Mouse (Mus musculus): ENCODE data around the gene Exosc9.
"Not testable (repeated sequence)": the region's sequence is repeated elsewhere in the genome, so short reads cannot be mapped to it uniquely, and the experiment has no call there.

Gene Exosc9

GRCm38 (mm10) chr3:36540756-36541155, 11.7 kb upstream of the Exosc9 start:
- POLR2A ChIA-PET = no interaction called here
- CTCF ChIA-PET = no interaction called here

GRCm38 (mm10) chr3:36541399-36541798, 11.0 kb upstream of the Exosc9 start:
- ChIA-PET POLR2A (no interaction called here), CTCF (no interaction called here)

GRCm38 (mm10) chr3:36544961-36545360, 7.4 kb upstream of the Exosc9 start:
- POLR2A ChIA-PET = no interaction called here
- CTCF ChIA-PET = no interaction called here

- POLR2A ChIA-PET = interaction anchor here in 3 of 4 experiments (0.5 to 8.7 kb wide), 7 partner anchors 13 to 891 kb away, joined by 3 to 116 read pairs (median 6); partner anchors contain the start of gene Ccna2 (in 3 of the 3)
These were observed 1.1 kb upstream of the Exosc9 start for GRCm38 (mm10) chr3:36551343-36551742.

GRCm38 (mm10) chr3:36551851-36552384, 488 bp upstream of the Exosc9 start:
- POLR2A ChIA-PET = interaction anchor here (0.6 to 8.7 kb wide), 7 partner anchors 14 to 89 kb away, joined by 3 to 116 read pairs (median 6); partner anchors contain the start of gene Ccna2 (in 4 of the 4)
- CTCF ChIA-PET = interaction anchor here in 2 of 4 experiments (0.6 to 1.3 kb wide), 2 partner anchors 20 to 238 kb away, joined by 3 read pairs; partner anchors contain the start of gene Ccna2 (in 1 of the 2)

More at GRCm38 (mm10) chr3:36551343-36551742, 1.1 kb upstream of the Exosc9 start:
- CTCF ChIA-PET = interaction anchor here in 2 of 4 experiments (0.6 to 1.3 kb wide), 2 partner anchors 21 to 238 kb away, joined by 3 read pairs; partner anchors contain the start of gene Ccna2 (in 1 of the 2)

GRCm38 (mm10) chr3:36557601-36558000, 5.2 kb downstream of the Exosc9 start:
- CTCF ChIA-PET = no interaction called here

GRCm38 (mm10) chr3:36559606-36560005, 7.2 kb downstream of the Exosc9 start:
- ChIA-PET POLR2A (interaction anchor here in 2 of 4 experiments (2.6 to 8.7 kb wide), 2 partner anchors 7 to 12 kb away, joined by 6 to 116 read pairs; partner anchors contain the start of gene Ccna2 (in 2 of the 2)), CTCF (interaction anchor here in 1 of 4 experiments (1.5 kb wide), 1 partner anchor 12 kb away, joined by 3 read pairs; the partner anchor contains the start of gene Ccna2)

More at GRCm38 (mm10) chr3:36557601-36558000, 5.2 kb downstream of the Exosc9 start:
- POLR2A ChIA-PET = interaction anchor here in 3 of 4 experiments (1.8 to 8.7 kb wide), 3 partner anchors 9 to 14 kb away, joined by 6 to 116 read pairs (median 9); partner anchors contain the start of gene Ccna2 (in 3 of the 3)

GRCm38 (mm10) chr3:36563666-36564065, 11.3 kb downstream of the Exosc9 start:
- CTCF ChIA-PET = interaction anchor here in 2 of 4 experiments (0.6 to 1.2 kb wide), 3 partner anchors 8 to 47 kb away, joined by 3 to 4 read pairs (median 4); partner anchors contain the start of gene Ccna2 (in 2 of the 2)
- POLR2A ChIA-PET = interaction anchor here in 2 of 4 experiments (0.7 to 12.8 kb wide), 4 partner anchors 8 to 343 kb away, joined by 3 to 116 read pairs (median 28); partner anchors contain the start of genes Ccna2 (in 2 of the 2) and Exosc9 (in 1 of the 2)

GRCm38 (mm10) chr3:36569836-36570235, 17.4 kb downstream of the Exosc9 start:
- POLR2A ChIA-PET = interaction anchor here in 1 of 4 experiments (2.2 to 12.8 kb wide), 3 partner anchors 8 to 49 kb away, joined by 6 to 116 read pairs (median 36); partner anchors contain the start of genes Exosc9 and Gm11549
- CTCF ChIA-PET = no interaction called here

GRCm38 (mm10) chr3:36571361-36571826, 19.0 kb downstream of the Exosc9 start:
- ChIA-PET POLR2A (interaction anchor here (0.6 to 12.8 kb wide), 27 partner anchors 9 to 848 kb away, joined by 3 to 116 read pairs (median 6); partner anchors contain the start of genes Exosc9 (in 4 of the 4), Bbs7 (in 3 of the 4), Trpc3 (in 2 of the 4) and Acad9 (in 1 of the 4)), CTCF (interaction anchor here (0.5 to 1.3 kb wide), 16 partner anchors 8 to 826 kb away, joined by 3 to 7 read pairs (median 3); partner anchors contain the start of gene D3Ertd254e (in 1 of the 4))

GRCm38 (mm10) chr3:36571827-36572378, 19.5 kb downstream of the Exosc9 start, which contains the start of gene Ccna2:
Gene Ccna2, minus strand, starts transcription at chr3:36572150.
- ChIA-PET POLR2A (interaction anchor here (0.8 to 12.8 kb wide), 31 partner anchors 10 to 848 kb away, joined by 3 to 116 read pairs (median 5); partner anchors contain the start of genes Exosc9 (in 4 of the 4), Bbs7 (in 3 of the 4), Nudt6 (in 2 of the 4) and Spata5 (in 2 of the 4)), CTCF (interaction anchor here (0.5 to 1.3 kb wide), 20 partner anchors 9 to 826 kb away, joined by 3 to 7 read pairs (median 3); partner anchors contain the start of gene D3Ertd254e (in 1 of the 4))

- POLR2A ChIA-PET = interaction anchor here in 1 of 4 experiments (0.6 kb wide), 1 partner anchor 847 kb away, joined by 3 read pairs; no protein-coding TSS in a partner anchor
- CTCF ChIA-PET = no interaction called here
These were observed 46.4 kb downstream of the Exosc9 start for GRCm38 (mm10) chr3:36598811-36599210.

GRCm38 (mm10) chr3:36599773-36600172, 47.4 kb downstream of the Exosc9 start:
- CTCF ChIA-PET, POLR2A ChIA-PET: not testable (repeated sequence)

- ChIA-PET CTCF (no interaction called here), POLR2A (interaction anchor here in 1 of 4 experiments (1.2 kb wide), 1 partner anchor 24 kb away, joined by 4 read pairs; no protein-coding TSS in a partner anchor)
These were observed 53.7 kb downstream of the Exosc9 start for GRCm38 (mm10) chr3:36605894-36606783.

GRCm38 (mm10) chr3:36612687-36613086, 60.3 kb downstream of the Exosc9 start:
- CTCF ChIA-PET = interaction anchor here in 1 of 4 experiments (1.0 kb wide), 1 partner anchor 118 kb away, joined by 3 read pairs; no protein-coding TSS in a partner anchor
- POLR2A ChIA-PET = interaction anchor here in 3 of 4 experiments (0.6 to 1.6 kb wide), 7 partner anchors 41 to 807 kb away, joined by 3 to 10 read pairs (median 3); partner anchors contain the start of genes Ccna2 (in 3 of the 3), Nudt6 (in 1 of the 3) and Spata5 (in 1 of the 3)

- ChIA-PET CTCF (interaction anchor here in 1 of 4 experiments (1.0 kb wide), 1 partner anchor 118 kb away, joined by 3 read pairs; no protein-coding TSS in a partner anchor), POLR2A (interaction anchor here (0.6 to 1.6 kb wide), 10 partner anchors 8 to 807 kb away, joined by 3 to 10 read pairs (median 3); partner anchors contain the start of genes Ccna2 (in 3 of the 4), Nudt6 (in 1 of the 4) and Spata5 (in 1 of the 4))
These were observed 60.9 kb downstream of the Exosc9 start, which contains the start of gene Bbs7 for GRCm38 (mm10) chr3:36613202-36613907. Gene Bbs7, minus strand, starts transcription at chr3:36613477.

- ChIA-PET POLR2A (interaction anchor here (0.6 to 1.6 kb wide), 6 partner anchors 8 to 721 kb away, joined by 3 to 10 read pairs (median 4); partner anchors contain the start of gene Ccna2 (in 3 of the 4)), CTCF (interaction anchor here in 1 of 4 experiments (1.0 kb wide), 1 partner anchor 119 kb away, joined by 3 read pairs; no protein-coding TSS in a partner anchor)
These were observed 61.5 kb downstream of the Exosc9 start for GRCm38 (mm10) chr3:36613908-36614255.
